Mouse (Mus musculus): ENCODE measurements around the gene Ankrd34b.

GRCm38 (mm10) chr13:92467891-92468290 lies 42.2 kb downstream of the Ankrd34b start:
- peak; percentile 13; the same call in 1 of the 2 replicates for TF ChIP-seq CTCF (IDR thresholded peaks at IDR 0.05)
- TF ChIP-seq EP300 (IDR thresholded peaks at IDR 0.05): no peak
